Mouse (Mus musculus) left cerebral cortex, adult 9 months (tissue): ENCODE data around the gene Dstyk.

Experiments
- DNase-seq, 2 experiments: peaks; one replicate each; pipeline ENCODE4 v3.0.0; 2022; ENCODE audit warnings: low spot score in 2 of 2

Dstyk gene

DNA sequence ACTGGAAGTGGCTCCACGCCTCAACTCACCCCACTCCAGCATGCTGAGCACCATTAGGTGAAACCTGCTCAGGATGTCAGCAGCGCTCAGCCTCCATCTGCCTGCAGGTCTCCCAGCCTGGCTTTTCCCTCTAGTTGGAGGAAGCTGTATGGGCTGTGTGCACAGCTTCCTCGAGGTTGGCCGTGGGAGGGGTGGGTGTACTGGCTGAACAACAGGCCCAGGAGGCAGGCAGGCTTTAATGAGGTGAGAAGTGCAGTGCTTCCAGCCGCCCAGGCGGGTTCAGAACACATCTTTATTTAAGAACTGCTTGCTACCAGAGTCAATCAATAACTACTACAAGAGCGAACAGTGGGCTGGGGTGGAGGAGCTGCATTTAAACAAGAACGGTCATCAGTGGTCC, 94.2 kb downstream of the Dstyk start:
- DNase-seq: no peak

DNA sequence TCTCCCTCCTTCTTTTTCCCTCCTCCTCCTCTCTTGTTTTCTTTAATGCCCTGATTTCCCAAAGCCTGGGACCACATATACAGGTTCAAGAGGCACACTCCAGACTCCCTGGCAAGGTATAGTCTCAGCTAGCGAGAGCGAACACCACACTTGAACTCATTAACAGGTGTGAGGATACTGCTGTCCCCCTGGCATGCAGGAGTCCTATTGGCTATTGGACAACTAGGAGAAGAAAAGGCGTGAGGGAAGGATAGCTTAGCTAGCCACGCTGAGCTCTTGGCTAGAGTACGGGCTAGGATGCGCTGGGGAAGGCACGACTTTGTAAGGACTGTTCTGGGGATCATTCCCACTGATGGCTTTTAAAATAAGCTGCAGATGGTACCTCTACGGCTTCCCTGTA, 94.8 kb downstream of the Dstyk start:
- no peak for DNase-seq

DNA sequence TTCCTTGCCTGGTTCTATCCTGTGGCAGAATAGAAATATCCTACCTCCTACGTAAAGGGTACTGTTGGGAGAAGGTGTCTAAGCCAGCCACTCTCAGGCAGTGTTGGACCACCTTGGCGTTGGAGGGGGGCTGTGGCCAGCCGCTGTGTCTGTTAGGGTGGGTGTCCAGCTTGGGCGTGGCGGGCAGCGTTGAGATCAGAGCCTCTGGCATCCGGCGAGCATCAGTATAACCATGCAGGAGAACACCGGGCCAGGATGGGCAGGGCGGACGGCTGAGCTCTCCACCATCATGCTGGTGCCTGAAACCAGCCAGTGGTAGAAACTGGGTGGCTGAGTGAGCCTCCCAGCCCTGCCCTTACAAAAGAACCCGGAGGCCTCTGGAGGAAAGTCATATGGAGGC, 98.0 kb downstream of the Dstyk start:
- DNase-seq: no peak
